In the genomic region with DNA sequence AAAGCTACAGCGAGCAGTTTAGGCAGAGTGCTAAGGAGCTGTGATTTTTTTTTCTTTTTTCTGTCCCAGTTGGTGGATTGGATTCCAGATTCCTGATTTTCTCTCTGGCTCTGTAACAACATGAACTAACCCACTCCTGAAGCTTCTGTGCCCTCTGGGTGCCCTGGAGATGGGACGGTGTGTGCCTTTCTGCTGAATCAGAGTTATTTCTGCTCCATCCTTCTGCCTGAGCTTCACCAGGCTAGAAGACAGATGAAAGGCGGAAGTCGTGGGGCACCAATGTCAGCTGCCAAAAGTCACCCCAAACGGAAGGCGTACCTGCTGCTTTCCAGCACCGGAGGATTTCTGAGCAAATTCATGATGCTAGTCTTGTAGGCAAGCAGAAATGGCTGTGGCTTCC, we compare ENCODE assay signal across 16 mouse cellular contexts. TPM values are rescaled to one million over a fixed set of nuclear protein-coding genes. Genes with fewer than 3 reads are reported as not detected.
DNase-seq lines count a peak whose midpoint lies in the region; ATAC-seq lines count a peak whose summit lies in the region.
"Had no signal": no experiment of that assay in that cellular context is flagged by ENCODE, and none has a peak within 500 bp of the region (broad histone marks: within the 10 kb centered on the region; RNA-seq: fewer than 3 reads in every experiment).

No protein-coding gene starts in this region.

- no peaks in the 10 kb centered on the region for H3K27me3 ChIP-seq in embryonic facial prominence, embryonic 14.5 days (replicated peaks; ENCODE audit: control insufficient read depth, insufficient read depth, low read length)
- H3K27me3 ChIP-seq: hindbrain, embryonic 12.5 days; lung, embryonic 15.5 days had no signal

- H3K4me1 ChIP-seq in embryonic facial prominence, embryonic 14.5 days (ENCODE audit: control insufficient read depth, insufficient read depth, low read length) = peaks cover 19% of the 10 kb centered on the region
- H3K4me1 ChIP-seq: hindbrain, embryonic 12.5 days; lung, embryonic 15.5 days had no signal

- H3K4me2 ChIP-seq in embryonic facial prominence, embryonic 14.5 days (ENCODE audit: low read depth, low read length) = peak overlapping the region; percentile 11; the same call in 1 of the 2 replicates
- H3K4me2 ChIP-seq: hindbrain, embryonic 12.5 days; lung, embryonic 15.5 days had no signal

- H3K36me3 ChIP-seq in embryonic facial prominence, embryonic 14.5 days (ENCODE audit: control insufficient read depth, insufficient read depth, low read length) = no peaks in the 10 kb centered on the region
- H3K36me3 ChIP-seq: hindbrain, embryonic 12.5 days; lung, embryonic 15.5 days had no signal

- H3K27ac ChIP-seq in embryonic facial prominence, embryonic 14.5 days (replicated peaks; ENCODE audit: low read depth, low read length) = peak overlapping the region; percentile 78
- H3K27ac ChIP-seq: hindbrain, embryonic 12.5 days; lung, embryonic 15.5 days had no signal

- no peak overlapping the region for H3K4me3 ChIP-seq in embryonic facial prominence, embryonic 14.5 days (ENCODE audit: low read depth, low read length)
- H3K4me3 ChIP-seq: erythroblast, embryonic 14.5 days; hindbrain, embryonic 12.5 days; lung, embryonic 15.5 days had no signal

- ATAC-seq in CD4-positive, CD25-positive, alpha-beta regulatory T cell, adult 4 months = no peak
- ATAC-seq in embryonic facial prominence, embryonic 14.5 days (ENCODE audit: low read depth) = no peak
- ATAC-seq: intestine, embryonic 16.5 days had no signal

- H3K9me3 ChIP-seq in embryonic facial prominence, embryonic 14.5 days (ENCODE audit: control insufficient read depth, low read length) = no peaks in the 10 kb centered on the region
- H3K9me3 ChIP-seq: hindbrain, embryonic 12.5 days; lung, embryonic 15.5 days had no signal

- 46% methylated on average over 7 of the region's 7 CpGs for WGBS in embryonic facial prominence, embryonic 14.5 days

- peak; percentile 3 for DNase-seq in CD4-positive, CD25-positive, alpha-beta regulatory T cell, adult 2 months (ENCODE audit: low read depth, low spot score)
- DNase-seq in layer of hippocampus, adult 11-12 months (ENCODE audit: low spot score) = peak; percentile 15
- DNase-seq in layer of hippocampus, adult 9-11 months = no peak
- DNase-seq in embryonic facial prominence, embryonic 14.5 days (ENCODE audit: low spot score) = peak; percentile 66
- DNase-seq in left cerebral cortex, adult 9 months (ENCODE audit: low spot score in 2 of 2) = peak; percentile 35 to 42
- DNase-seq in ovary, adult 18-20 months (ENCODE audit: low spot score) = no peak
- DNase-seq in kidney, postnatal 25 days = no peak
- DNase-seq: adrenal gland, postnatal 14 days; cerebellum, postnatal 36 days; kidney, postnatal 10 days; spleen, adult 18-20 months had no signal

- no peak overlapping the region for H3K9ac ChIP-seq in embryonic facial prominence, embryonic 14.5 days (ENCODE audit: low read depth, low read length)
- H3K9ac ChIP-seq: hindbrain, embryonic 12.5 days; lung, embryonic 15.5 days had no signal

RNA-seq across cellular contexts. Expression of a gene that starts 2.1 kb away (rescaled TPM):
- polyA plus RNA-seq in CD4-positive, CD25-positive, alpha-beta regulatory T cell, adult 4 months (2017; shearing (Covaris generic)) = not detected
- 6.4 and 17.7 TPM in 2 replicates for polyA plus RNA-seq in embryonic facial prominence, embryonic 14.5 days (2014; fragmentation: Nextera tagmentation; extraction: Ambion mirVana)
- polyA plus RNA-seq: erythroblast, embryonic 14.5 days; hindbrain, embryonic 12.5 days had no signal

Comparison
In these comparisons a context has a peak if more than half of its experiments do, and no peak if none do; other contexts are left out.
1. DNase-seq: peak in CD4-positive, CD25-positive, alpha-beta regulatory T cell, adult 2 months (single experiment), layer of hippocampus, adult 11-12 months (single experiment), embryonic facial prominence, embryonic 14.5 days (single experiment) and left cerebral cortex, adult 9 months (2 of 2); none in layer of hippocampus, adult 9-11 months (single experiment), ovary, adult 18-20 months (single experiment) and kidney, postnatal 25 days (0 of 2).